Mouse (Mus musculus): ENCODE results near the gene Taar2. TPM values are rescaled to one million over a fixed set of nuclear protein-coding genes. Genes with fewer than 3 reads are reported as not detected.
A peak's percentile ranks its signal among the peaks of the same experiment; 100 is the strongest.

Gene Taar2
- polyA plus RNA-seq, 1 experiment from 2014 or later = not detected

- H3K9ac ChIP-seq (ENCODE audit: low read length) = no peak overlapping the region
- H3K9me3 ChIP-seq (replicated peaks; ENCODE audit: control insufficient read depth, low read length) = no peaks in the 10 kb centered on the region
- H3K4me1 ChIP-seq (ENCODE audit: control insufficient read depth, insufficient read depth, low read length) = no peaks in the 10 kb centered on the region
- no peak overlapping the region for H3K27ac ChIP-seq (ENCODE audit: low read length)
- H3K27me3 ChIP-seq (ENCODE audit: control insufficient read depth, insufficient read depth, low read length) = no peaks in the 10 kb centered on the region
- H3K4me2 ChIP-seq (ENCODE audit: low read depth, low read length) = no peak overlapping the region
- H3K4me3 ChIP-seq (ENCODE audit: low read length) = no peak overlapping the region
- WGBS = 44% methylated on average over 4 of the region's 4 CpGs
- H3K36me3 ChIP-seq (ENCODE audit: control insufficient read depth, insufficient read depth) = no peaks in the 10 kb centered on the region
- ATAC-seq (replicated peaks; ENCODE audit: extremely low read depth, insufficient read depth, low FRiP score) = no peak
These were observed 759 bp upstream of the Taar2 start for GRCm38 (mm10) chr10:23937613-23938012.

DNA sequence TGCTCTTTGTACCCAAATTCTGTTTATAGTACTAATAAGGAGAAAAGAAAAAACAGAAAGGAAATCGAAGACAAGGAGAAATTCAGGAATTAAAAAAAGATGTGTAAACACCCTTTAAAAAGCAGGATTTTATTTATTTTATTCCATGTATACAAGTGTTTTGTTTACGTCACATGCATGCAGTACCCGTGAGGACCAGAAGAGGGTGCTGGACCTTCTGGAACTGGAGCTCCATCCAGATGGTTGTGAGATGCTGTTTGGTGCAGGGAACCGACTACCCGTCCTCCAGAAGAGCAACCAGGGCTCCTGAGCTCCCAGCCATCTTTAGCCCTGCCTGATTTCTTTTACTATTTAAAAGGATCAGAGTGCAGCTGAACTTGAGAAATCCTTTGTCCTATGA lies 4.1 kb downstream of the Taar2 start:
- H3K27me3 ChIP-seq (ENCODE audit: control insufficient read depth, insufficient read depth, low read length) = no peaks in the 10 kb centered on the region
- H3K4me2 ChIP-seq (ENCODE audit: low read depth, low read length) = no peak overlapping the region
- no peak overlapping the region for H3K9ac ChIP-seq (ENCODE audit: low read length)
- H3K4me3 ChIP-seq (ENCODE audit: low read length) = no peak overlapping the region
- H3K9me3 ChIP-seq (replicated peaks; ENCODE audit: control insufficient read depth, low read length) = no peaks in the 10 kb centered on the region
- no peak overlapping the region for H3K27ac ChIP-seq (ENCODE audit: low read length)
- no peaks in the 10 kb centered on the region for H3K36me3 ChIP-seq (ENCODE audit: control insufficient read depth, insufficient read depth)
- H3K4me1 ChIP-seq (ENCODE audit: control insufficient read depth, insufficient read depth, low read length) = no peaks in the 10 kb centered on the region
- WGBS = 77% methylated on average over 5 of the region's 5 CpGs
- ATAC-seq (replicated peaks; ENCODE audit: extremely low read depth, insufficient read depth, low FRiP score) = no peak

DNA sequence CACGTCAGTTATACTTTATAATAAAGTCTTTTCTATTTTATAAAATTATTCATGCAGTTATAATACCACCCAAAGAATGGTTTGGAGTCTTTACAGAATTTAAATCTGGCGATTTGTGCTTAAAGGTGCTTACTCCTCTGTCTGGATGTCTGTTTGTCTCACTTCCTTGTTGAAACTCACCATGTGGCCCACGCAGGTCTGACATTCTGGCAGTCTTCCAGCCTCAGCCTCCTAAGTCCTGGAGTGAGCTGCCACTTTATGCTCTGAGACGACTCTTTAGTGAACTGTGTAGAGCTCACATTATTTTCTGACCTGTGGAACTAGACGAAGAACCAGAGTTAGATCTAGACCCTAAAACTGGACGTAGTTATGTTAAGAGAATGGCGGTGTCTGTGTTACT lies 9.7 kb downstream of the Taar2 start:
- Histone ChIP-seq H3K36me3 (ENCODE audit: control insufficient read depth, insufficient read depth) (no peaks in the 10 kb centered on the region), H3K4me2 (ENCODE audit: low read depth, low read length) (no peak overlapping the region), H3K9me3 (replicated peaks; ENCODE audit: control insufficient read depth, low read length) (no peaks in the 10 kb centered on the region), H3K27me3 (ENCODE audit: control insufficient read depth, insufficient read depth, low read length) (no peaks in the 10 kb centered on the region), H3K4me1 (ENCODE audit: control insufficient read depth, insufficient read depth, low read length) (no peaks in the 10 kb centered on the region), H3K27ac (ENCODE audit: low read length) (no peak overlapping the region), H3K4me3 (ENCODE audit: low read length) (no peak overlapping the region), H3K9ac (ENCODE audit: low read length) (no peak overlapping the region)
- no peak for ATAC-seq (replicated peaks; ENCODE audit: extremely low read depth, insufficient read depth, low FRiP score)
- 38% methylated on average over 7 of the region's 7 CpGs for WGBS

DNA sequence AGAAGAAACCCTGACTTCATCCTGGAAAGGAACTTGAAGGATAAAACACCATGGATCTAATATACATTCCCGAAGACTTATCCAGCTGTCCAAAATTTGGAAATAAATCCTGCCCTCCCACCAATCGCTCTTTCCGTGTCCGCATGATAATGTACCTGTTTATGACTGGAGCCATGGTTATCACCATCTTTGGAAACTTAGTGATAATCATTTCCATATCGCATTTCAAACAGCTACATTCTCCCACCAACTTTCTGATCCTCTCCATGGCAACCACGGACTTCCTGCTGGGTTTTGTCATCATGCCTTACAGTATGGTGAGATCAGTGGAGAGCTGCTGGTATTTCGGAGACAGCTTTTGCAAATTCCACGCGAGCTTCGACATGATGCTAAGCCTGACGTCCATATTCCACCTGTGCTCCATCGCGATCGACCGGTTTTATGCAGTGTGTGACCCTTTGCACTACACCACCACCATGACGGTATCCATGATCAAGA lies 11.2 kb downstream of the Taar2 start, which contains the start of gene Taar3:
Gene Taar3 (plus strand): TSS at position 51 of the 498 bp plus-strand sequence.
- Histone ChIP-seq H3K9me3 (replicated peaks; ENCODE audit: control insufficient read depth, low read length) (no peaks in the 10 kb centered on the region), H3K27ac (ENCODE audit: low read length) (no peak within 1 kb of the TSS), H3K36me3 (ENCODE audit: control insufficient read depth, insufficient read depth) (no peaks in the 10 kb centered on the region), H3K4me1 (ENCODE audit: control insufficient read depth, insufficient read depth, low read length) (no peaks in the 10 kb centered on the region), H3K27me3 (ENCODE audit: control insufficient read depth, insufficient read depth, low read length) (no peaks in the 10 kb centered on the region), H3K4me3 (ENCODE audit: low read length) (no peak within 1 kb of the TSS), H3K4me2 (ENCODE audit: low read depth, low read length) (no peak within 1 kb of the TSS), H3K9ac (ENCODE audit: low read length) (no peak within 1 kb of the TSS)
- ATAC-seq (replicated peaks; ENCODE audit: extremely low read depth, insufficient read depth, low FRiP score) = no peak
- 79% methylated on average over 16 of the region's 16 CpGs for WGBS

DNA sequence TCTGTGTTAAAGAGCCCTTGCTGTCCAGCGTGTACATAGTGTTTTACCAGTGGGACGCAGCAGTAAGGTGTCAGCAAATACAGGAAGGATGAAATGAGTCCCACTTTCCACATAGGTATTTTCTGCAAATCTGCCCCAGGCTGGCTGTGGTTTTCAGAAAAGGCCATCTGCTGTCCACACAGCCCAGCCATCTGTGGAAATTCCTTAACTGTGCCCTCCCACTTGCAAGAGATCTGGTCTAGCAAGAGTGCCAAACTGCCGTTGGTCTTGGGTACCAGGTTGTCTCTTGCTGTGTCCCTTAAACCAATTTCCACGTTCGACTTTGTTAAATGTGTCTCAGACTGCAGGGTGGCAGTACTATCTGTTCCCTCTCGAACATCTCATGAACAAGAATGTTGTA lies 13.3 kb downstream of the Taar2 start:
- H3K4me1 ChIP-seq (ENCODE audit: control insufficient read depth, insufficient read depth, low read length) = no peaks in the 10 kb centered on the region
- H3K27me3 ChIP-seq (ENCODE audit: control insufficient read depth, insufficient read depth, low read length) = no peaks in the 10 kb centered on the region
- H3K9me3 ChIP-seq (replicated peaks; ENCODE audit: control insufficient read depth, low read length) = no peaks in the 10 kb centered on the region
- no peak overlapping the region for H3K4me2 ChIP-seq (ENCODE audit: low read depth, low read length)
- no peak overlapping the region for H3K4me3 ChIP-seq (ENCODE audit: low read length)
- H3K9ac ChIP-seq (ENCODE audit: low read length) = no peak overlapping the region
- no peak for ATAC-seq (replicated peaks; ENCODE audit: extremely low read depth, insufficient read depth, low FRiP score)
- no peaks in the 10 kb centered on the region for H3K36me3 ChIP-seq (ENCODE audit: control insufficient read depth, insufficient read depth)
- 76% methylated on average over 6 of the region's 6 CpGs for WGBS
- no peak overlapping the region for H3K27ac ChIP-seq (ENCODE audit: low read length)

GRCm38 (mm10) chr10:23959071-23959470 lies 20.7 kb downstream of the Taar2 start:
- no peaks in the 10 kb centered on the region for H3K9me3 ChIP-seq (replicated peaks; ENCODE audit: control insufficient read depth, low read length)
- H3K36me3 ChIP-seq (ENCODE audit: control insufficient read depth, insufficient read depth) = no peaks in the 10 kb centered on the region
- H3K27me3 ChIP-seq (ENCODE audit: control insufficient read depth, insufficient read depth, low read length) = no peaks in the 10 kb centered on the region
- H3K4me1 ChIP-seq (ENCODE audit: control insufficient read depth, insufficient read depth, low read length) = no peaks in the 10 kb centered on the region
- no peak overlapping the region for H3K4me2 ChIP-seq (ENCODE audit: low read depth, low read length)
- H3K27ac ChIP-seq (ENCODE audit: low read length) = no peak overlapping the region
- H3K9ac ChIP-seq (ENCODE audit: low read length) = no peak overlapping the region
- no peak for ATAC-seq (replicated peaks; ENCODE audit: extremely low read depth, insufficient read depth, low FRiP score)
- H3K4me3 ChIP-seq (ENCODE audit: low read length) = no peak overlapping the region
- WGBS = 62% methylated on average over 3 of the region's 3 CpGs

- H3K4me3 ChIP-seq (ENCODE audit: low read length) = no peak within 1 kb of the TSS
- no peak within 1 kb of the TSS for H3K9ac ChIP-seq (ENCODE audit: low read length)
- ATAC-seq (replicated peaks; ENCODE audit: extremely low read depth, insufficient read depth, low FRiP score) = no peak
- H3K27ac ChIP-seq (ENCODE audit: low read length) = no peak within 1 kb of the TSS
- H3K27me3 ChIP-seq (ENCODE audit: control insufficient read depth, insufficient read depth, low read length) = no peaks in the 10 kb centered on the region
- no peak within 1 kb of the TSS for H3K4me2 ChIP-seq (ENCODE audit: low read depth, low read length)
- H3K9me3 ChIP-seq (replicated peaks; ENCODE audit: control insufficient read depth, low read length) = no peaks in the 10 kb centered on the region
- no peaks in the 10 kb centered on the region for H3K36me3 ChIP-seq (ENCODE audit: control insufficient read depth, insufficient read depth)
- no peaks in the 10 kb centered on the region for H3K4me1 ChIP-seq (ENCODE audit: control insufficient read depth, insufficient read depth, low read length)
- 91% methylated on average over 13 of the region's 13 CpGs for WGBS
These were observed 22.1 kb downstream of the Taar2 start, which contains the start of gene Taar4 for GRCm38 (mm10) chr10:23960444-23960915. Gene Taar4 (plus strand): TSS chr10:23960494.

DNA sequence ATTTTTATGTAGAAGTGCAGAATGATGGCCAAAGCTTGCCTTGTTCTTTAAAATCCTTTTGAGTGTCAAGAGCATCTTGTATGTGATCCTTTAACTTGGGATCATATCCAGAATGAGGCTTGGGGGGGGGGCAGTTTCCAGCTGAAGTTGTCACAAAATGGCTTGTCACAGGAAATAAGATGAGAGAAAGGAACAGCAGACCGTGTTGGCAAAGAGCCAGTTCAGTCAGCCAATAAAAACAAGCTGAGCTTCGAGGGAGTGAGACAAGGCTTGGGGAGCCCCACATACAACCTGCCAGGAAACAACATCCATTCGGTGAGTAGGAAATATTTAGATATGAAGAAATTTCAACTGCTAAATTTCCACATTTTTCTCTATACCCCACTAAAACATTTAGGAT lies 25.1 kb downstream of the Taar2 start:
- no peaks in the 10 kb centered on the region for H3K27me3 ChIP-seq (ENCODE audit: control insufficient read depth, insufficient read depth, low read length)
- WGBS = 25% methylated on average over 3 of the region's 3 CpGs
- H3K9ac ChIP-seq (ENCODE audit: low read length) = no peak overlapping the region
- no peaks in the 10 kb centered on the region for H3K36me3 ChIP-seq (ENCODE audit: control insufficient read depth, insufficient read depth)
- no peaks in the 10 kb centered on the region for H3K9me3 ChIP-seq (replicated peaks; ENCODE audit: control insufficient read depth, low read length)
- H3K27ac ChIP-seq (ENCODE audit: low read length) = 0 out of 2 replicates have a peak overlapping the region, but pooled peaks have one; percentile 18
- no peak overlapping the region for H3K4me2 ChIP-seq (ENCODE audit: low read depth, low read length)
- H3K4me1 ChIP-seq (ENCODE audit: control insufficient read depth, insufficient read depth, low read length) = no peaks in the 10 kb centered on the region
- no peak overlapping the region for H3K4me3 ChIP-seq (ENCODE audit: low read length)
- ATAC-seq (replicated peaks; ENCODE audit: extremely low read depth, insufficient read depth, low FRiP score) = no peak; the same call in 1 of the 2 replicates

- Histone ChIP-seq H3K27ac (ENCODE audit: low read length) (no peak overlapping the region), H3K4me1 (ENCODE audit: control insufficient read depth, insufficient read depth, low read length) (no peaks in the 10 kb centered on the region), H3K9ac (ENCODE audit: low read length) (no peak overlapping the region), H3K27me3 (ENCODE audit: control insufficient read depth, insufficient read depth, low read length) (no peaks in the 10 kb centered on the region), H3K36me3 (ENCODE audit: control insufficient read depth, insufficient read depth) (no peaks in the 10 kb centered on the region), H3K4me2 (ENCODE audit: low read depth, low read length) (no peak overlapping the region), H3K9me3 (replicated peaks; ENCODE audit: control insufficient read depth, low read length) (no peaks in the 10 kb centered on the region), H3K4me3 (ENCODE audit: low read length) (no peak overlapping the region)
- ATAC-seq (replicated peaks; ENCODE audit: extremely low read depth, insufficient read depth, low FRiP score) = no peak
- 82% methylated on average over 6 of the region's 6 CpGs for WGBS
These were observed 26.7 kb downstream of the Taar2 start for GRCm38 (mm10) chr10:23964921-23965610.

All from heart, embryonic 16.5 days (tissue).